Mouse (Mus musculus) hindbrain, embryonic 11.5 days (tissue): ENCODE results near the gene Fastk. TPM values are rescaled to one million over a fixed set of nuclear protein-coding genes. Genes with fewer than 3 reads are reported as not detected.

Source experiments
- ATAC-seq: fragments of 200-750 bp; cut with Nextera tagmentation; 2 replicates; pipeline ENCODE4 v1.8.0; 2017; ENCODE audit warnings: mild to moderate bottlenecking, moderate TSS enrichment, moderate library complexity; ENCODE audit not compliant: low FRiP score
- DNase-seq: peaks from one replicate; pipeline ENCODE4 v3.0.0-alpha.2; 2015; ENCODE audit warnings: low spot score
- H3K27ac ChIP-seq: fragments of 300-500 bp; sonication (generic); 2 replicates; pipeline ENCODE4 v1.5.1; 2014; ENCODE audit warnings: mild to moderate bottlenecking, low read depth, low read length
- H3K27me3 ChIP-seq: fragments of 300-500 bp; sonication (generic); 2 replicates; pipeline ENCODE4 v1.6.1; 2014; ENCODE audit warnings: mild to moderate bottlenecking, low read length, moderate library complexity, mixed read lengths; ENCODE audit not compliant: control insufficient read depth, insufficient read depth
- H3K36me3 ChIP-seq: fragments of 300-500 bp; sonication (generic); 2 replicates; pipeline ENCODE4 v1.6.1; 2014; ENCODE audit warnings: mild to moderate bottlenecking, low read length, moderate library complexity, mixed read lengths; ENCODE audit not compliant: control insufficient read depth, insufficient read depth
- H3K4me1 ChIP-seq: fragments of 300-500 bp; sonication (generic); replicated peaks from 2 replicates; pipeline ENCODE4 v1.6.1; 2014; ENCODE audit warnings: low read length, mixed read lengths; ENCODE audit not compliant: control insufficient read depth, insufficient read depth
- H3K4me2 ChIP-seq: fragments of 300-500 bp; sonication (generic); replicated peaks from 2 replicates; pipeline ENCODE4 v1.6.1; 2014; ENCODE audit warnings: mild to moderate bottlenecking, low read depth, low read length
- H3K4me3 ChIP-seq: fragments of 300-500 bp; sonication (generic); 2 replicates; pipeline ENCODE4 v1.5.1; 2014; ENCODE audit warnings: low read depth, low read length
- H3K9ac ChIP-seq: fragments of 300-500 bp; sonication (generic); 2 replicates; pipeline ENCODE4 v1.6.1; 2014; ENCODE audit warnings: low read depth, low read length
- H3K9me3 ChIP-seq: fragments of 300-500 bp; sonication (generic); 2 replicates; pipeline ENCODE4 v1.6.1; 2016; ENCODE audit warnings: low read length; ENCODE audit not compliant: control insufficient read depth
- WGBS: fragments of 180-500 bp; shearing (Covaris S2); extraction: QIAGEN DNeasy Blood & Tissue Kit; methylation state at CpG from one replicate; pipeline ENCODE4 v1.1.7; 2014; 5-methylcytosine and 5-hydroxymethylcytosine counted together
- polyA plus RNA-seq: library from polyadenylated mRNA; unstranded; fragments of >200 nt; fragmentation: Nextera tagmentation; extraction: Ambion mirVana; gene quantifications from 2 replicates; pipeline ENCODE4 v1.2.1, GENCODE M21; 2014

Gene Fastk
- polyA plus RNA-seq, 1 experiment from 2014 or later: 86.7 TPM

DNA sequence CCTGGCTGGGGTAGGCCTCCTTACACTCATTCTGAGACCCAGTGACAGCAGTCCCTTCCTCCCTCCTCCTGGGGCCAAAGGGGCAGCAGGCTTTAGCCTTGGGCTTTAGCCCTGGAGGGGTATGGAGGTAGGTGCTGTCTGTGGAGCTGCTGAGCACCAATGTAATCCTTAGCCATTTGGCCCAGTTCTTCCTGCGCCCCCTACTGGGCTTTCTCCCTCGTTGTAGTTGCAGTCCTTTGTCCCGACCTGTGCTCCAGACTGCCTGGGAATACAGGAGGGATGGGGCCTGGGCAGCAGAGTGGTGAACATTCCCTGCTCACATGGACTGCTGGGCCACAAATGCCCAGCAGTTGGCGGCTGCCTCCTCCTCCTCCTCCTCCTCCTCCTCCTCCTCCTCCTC is 36.6 kb upstream of the Fastk start:
- WGBS: 8% methylated on average over 3 of the region's 4 CpGs
- Histone ChIP-seq H3K27ac (no peak overlapping the region), H3K36me3 (peaks cover 7% of the 10 kb centered on the region; the same call in 1 of the 2 replicates), H3K4me2 (no peak overlapping the region), H3K27me3 (no peaks in the 10 kb centered on the region; the same call in 1 of the 2 replicates), H3K4me3 (no peak overlapping the region), H3K4me1 (peaks cover 33% of the 10 kb centered on the region), H3K9ac (no peak overlapping the region), H3K9me3 (no peaks in the 10 kb centered on the region)
- DNase-seq (peak; percentile 92), ATAC-seq (peak; percentile 39)

DNA sequence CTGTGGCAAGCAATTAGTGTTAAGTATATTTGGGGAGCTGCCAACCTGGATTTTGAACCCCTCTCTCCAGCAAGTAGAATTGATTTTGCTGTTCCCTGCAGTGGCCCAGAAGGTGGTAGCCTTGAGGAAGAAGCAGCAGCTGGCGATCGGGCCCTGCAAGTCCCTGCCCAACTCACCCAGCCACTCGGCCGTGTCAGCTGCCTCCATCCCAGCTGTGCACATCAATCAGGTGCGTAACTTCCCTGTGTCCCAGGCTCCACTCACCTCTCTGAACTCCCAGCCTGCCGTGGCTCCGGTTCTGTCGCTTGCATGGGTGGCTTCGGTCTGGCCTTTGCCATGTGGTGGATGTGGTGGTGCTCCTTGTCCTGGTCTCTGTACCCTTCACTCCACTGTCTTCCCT is 32.8 kb upstream of the Fastk start:
- H3K4me1 ChIP-seq: peaks cover 33% of the 10 kb centered on the region
- H3K27ac ChIP-seq: no peak overlapping the region
- H3K36me3 ChIP-seq: peaks cover 7% of the 10 kb centered on the region; the same call in 1 of the 2 replicates
- DNase-seq: no peak
- H3K9me3 ChIP-seq: no peaks in the 10 kb centered on the region
- no peak overlapping the region for H3K4me2 ChIP-seq
- no peak overlapping the region for H3K9ac ChIP-seq
- no peak for ATAC-seq
- H3K27me3 ChIP-seq: peaks cover 23% of the 10 kb centered on the region
- 87% methylated on average over 9 of the region's 9 CpGs for WGBS
- H3K4me3 ChIP-seq: no peak overlapping the region

DNA sequence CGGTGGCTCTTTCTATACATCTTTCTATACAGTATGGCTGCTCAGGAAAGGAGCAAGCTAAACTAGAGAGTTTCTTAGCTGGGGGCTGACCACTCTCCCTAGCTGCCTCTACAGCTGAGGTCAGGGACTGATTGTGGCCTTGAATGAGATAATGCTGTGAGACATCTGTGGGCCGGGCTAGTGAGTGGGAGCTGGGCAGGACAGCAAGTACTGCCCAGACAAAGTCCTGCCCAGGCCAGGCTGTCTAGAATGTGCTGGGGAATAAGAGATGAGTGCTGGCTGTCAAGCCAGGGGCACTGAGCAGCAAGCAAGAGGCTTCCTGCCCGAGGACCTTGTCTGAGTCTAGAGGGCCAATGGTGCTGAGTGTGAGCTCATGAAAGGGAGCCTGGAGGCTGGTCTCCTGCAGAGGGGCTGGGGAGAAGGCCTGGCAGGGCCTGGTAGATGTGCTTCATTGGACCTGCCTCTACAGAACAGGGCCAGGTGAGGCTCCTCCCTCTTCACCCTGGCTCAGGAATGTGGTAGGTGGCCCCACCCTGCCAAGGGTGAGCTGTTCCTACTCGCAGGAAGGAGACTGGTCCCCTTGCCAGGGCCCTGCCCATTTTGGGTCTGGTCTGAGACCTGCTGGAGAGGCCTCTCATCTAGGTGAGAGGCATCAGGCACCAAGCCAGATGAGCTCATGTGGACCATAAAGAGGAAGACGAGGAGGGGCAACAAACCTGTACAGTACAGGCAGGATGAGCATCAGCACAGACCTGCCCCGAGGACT is 30.6 kb upstream of the Fastk start:
- peaks cover 20% of the 10 kb centered on the region for H3K4me1 ChIP-seq
- WGBS: 84% methylated on average over 6 of the region's 6 CpGs
- no peak overlapping the region for H3K9ac ChIP-seq
- no peak overlapping the region for H3K4me3 ChIP-seq
- H3K27me3 ChIP-seq: peaks cover 26% of the 10 kb centered on the region
- DNase-seq (no peak), ATAC-seq (no peak)
- H3K4me2 ChIP-seq: no peak overlapping the region
- H3K9me3 ChIP-seq: no peaks in the 10 kb centered on the region
- H3K36me3 ChIP-seq: peaks cover 7% of the 10 kb centered on the region; the same call in 1 of the 2 replicates
- H3K27ac ChIP-seq: no peak overlapping the region

DNA sequence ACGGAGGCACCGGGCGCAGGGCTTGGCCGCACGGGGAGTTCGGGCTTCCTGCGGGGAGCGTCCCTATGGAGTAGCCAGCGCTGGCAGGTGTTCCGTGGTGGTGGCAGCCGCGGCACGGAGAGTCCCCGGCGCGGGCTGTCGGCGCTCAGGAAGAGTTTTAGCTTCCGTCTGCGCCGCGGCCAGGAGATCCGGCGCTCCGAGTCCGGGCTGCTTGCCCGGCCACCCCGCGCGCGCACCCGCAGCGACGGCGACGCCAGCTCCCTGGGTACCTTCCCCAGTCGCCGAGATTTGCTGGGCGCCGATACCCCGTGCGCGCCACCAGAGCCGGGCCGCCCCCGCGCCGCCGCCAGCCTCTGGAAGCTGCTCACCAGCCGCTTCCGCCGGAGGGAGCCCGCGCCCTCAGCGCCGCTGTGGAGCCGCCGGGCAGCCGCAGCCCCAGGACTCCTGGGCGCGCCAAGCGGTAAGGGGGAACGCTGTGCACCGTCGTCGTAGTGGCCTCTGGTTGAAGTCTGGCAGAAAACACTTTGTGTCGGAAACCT is 29.7 kb upstream of the Fastk start:
- Histone ChIP-seq H3K4me2 (peak overlapping the region; percentile 78), H3K27me3 (peaks cover 26% of the 10 kb centered on the region), H3K9me3 (no peaks in the 10 kb centered on the region), H3K4me1 (peaks cover 17% of the 10 kb centered on the region), H3K4me3 (peak overlapping the region; percentile 36), H3K9ac (peak overlapping the region; percentile 44; the same call in 1 of the 2 replicates), H3K27ac (no peak overlapping the region), H3K36me3 (peaks cover 2% of the 10 kb centered on the region; the same call in 1 of the 2 replicates)
- 1% methylated on average over 66 of the region's 67 CpGs for WGBS
- peak; percentile 13; the same call in 1 of the 2 replicates for ATAC-seq
- peak; percentile 64 for DNase-seq

DNA sequence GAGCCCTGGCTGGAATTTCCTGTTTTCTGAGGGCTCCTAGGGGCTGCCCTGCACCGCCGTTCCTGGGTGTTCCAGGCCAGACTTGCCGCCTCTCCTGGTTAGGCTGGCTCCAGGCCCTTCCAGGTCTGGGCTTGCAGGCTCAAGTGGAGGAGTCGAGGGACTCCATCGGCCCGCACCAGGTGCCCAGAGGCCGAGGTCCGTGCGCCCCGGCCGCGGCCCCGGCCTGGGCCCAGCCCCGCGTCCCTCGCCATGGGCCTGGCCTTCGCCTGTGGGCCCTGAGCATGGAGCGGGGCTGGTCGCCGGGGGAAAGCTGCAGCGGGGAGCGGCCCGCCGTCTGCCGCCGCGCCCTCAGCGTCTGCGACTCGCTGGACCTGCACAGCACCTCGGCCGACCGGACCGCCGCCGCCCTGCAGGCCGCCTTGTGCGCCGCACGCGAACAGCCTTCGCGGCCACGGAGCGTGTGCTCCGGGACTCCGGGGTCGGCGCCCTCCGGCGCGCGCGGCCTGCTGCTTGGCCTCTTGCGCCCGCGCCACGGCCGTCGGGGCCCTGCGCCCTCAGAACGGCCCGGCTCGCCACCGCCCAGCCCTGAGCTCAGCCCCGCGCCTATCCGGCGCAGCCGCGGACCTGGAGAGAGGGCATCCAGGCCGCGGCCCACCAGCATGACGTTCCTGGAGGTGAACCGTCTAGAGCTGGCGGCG is 29.1 kb upstream of the Fastk start:
- WGBS: under 1% methylated on average over 64 of the region's 77 CpGs
- peaks cover 17% of the 10 kb centered on the region for H3K4me1 ChIP-seq
- no peaks in the 10 kb centered on the region for H3K36me3 ChIP-seq
- H3K27me3 ChIP-seq: peaks cover 26% of the 10 kb centered on the region
- peak overlapping the region; percentile 78 for H3K4me2 ChIP-seq
- H3K9me3 ChIP-seq: no peaks in the 10 kb centered on the region
- peak overlapping the region; percentile 44; the same call in 1 of the 2 replicates for H3K9ac ChIP-seq
- peak overlapping the region; percentile 36 for H3K4me3 ChIP-seq
- peak; percentile 50; the same call in 1 of the 2 replicates for ATAC-seq
- DNase-seq: peak; percentile 57
- H3K27ac ChIP-seq: no peak overlapping the region

DNA sequence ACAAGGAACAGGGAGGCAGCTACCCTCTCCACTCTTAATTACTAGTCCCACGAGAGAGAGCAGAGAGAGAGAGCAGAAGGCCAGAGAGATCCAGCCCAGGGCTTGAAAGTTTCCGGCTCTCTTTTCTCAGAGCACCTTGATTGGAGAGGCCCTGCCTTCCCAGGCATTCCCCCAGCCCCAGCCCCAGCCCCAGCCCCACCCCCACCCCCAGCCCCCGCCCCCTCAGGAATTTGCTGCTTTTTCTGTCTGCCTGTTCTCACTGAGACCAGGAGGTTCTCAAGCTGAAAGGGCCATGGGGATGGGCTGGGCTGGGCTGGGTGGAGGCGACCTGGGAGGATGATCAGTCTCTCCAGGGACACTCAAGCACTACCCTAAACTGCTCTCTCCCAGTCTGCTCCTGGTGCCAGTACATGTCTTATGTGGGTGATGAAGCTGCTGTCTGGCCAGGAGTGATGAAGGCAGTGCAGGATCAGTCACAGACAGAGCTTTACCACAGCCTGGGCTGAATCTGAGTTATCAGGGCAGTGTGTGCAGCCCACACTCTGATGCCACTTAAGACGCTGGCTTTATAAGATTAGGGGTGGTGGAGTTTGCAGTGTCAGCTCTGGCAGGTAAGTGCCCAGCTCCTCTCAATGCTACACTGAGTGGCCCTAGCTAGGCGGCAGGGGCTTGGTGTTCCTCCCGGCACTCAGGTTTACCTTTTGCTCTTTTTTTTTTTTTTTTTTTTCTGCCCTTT is 28.0 kb upstream of the Fastk start:
- H3K9me3 ChIP-seq: no peaks in the 10 kb centered on the region
- WGBS: 18% methylated on average over 7 of the region's 7 CpGs
- no peak overlapping the region for H3K4me2 ChIP-seq
- H3K9ac ChIP-seq: no peak overlapping the region
- no peak overlapping the region for H3K4me3 ChIP-seq
- H3K27ac ChIP-seq: no peak overlapping the region
- H3K36me3 ChIP-seq: no peaks in the 10 kb centered on the region
- H3K4me1 ChIP-seq: peaks cover 17% of the 10 kb centered on the region
- peaks cover 26% of the 10 kb centered on the region for H3K27me3 ChIP-seq
- ATAC-seq (no peak), DNase-seq (no peak)

DNA sequence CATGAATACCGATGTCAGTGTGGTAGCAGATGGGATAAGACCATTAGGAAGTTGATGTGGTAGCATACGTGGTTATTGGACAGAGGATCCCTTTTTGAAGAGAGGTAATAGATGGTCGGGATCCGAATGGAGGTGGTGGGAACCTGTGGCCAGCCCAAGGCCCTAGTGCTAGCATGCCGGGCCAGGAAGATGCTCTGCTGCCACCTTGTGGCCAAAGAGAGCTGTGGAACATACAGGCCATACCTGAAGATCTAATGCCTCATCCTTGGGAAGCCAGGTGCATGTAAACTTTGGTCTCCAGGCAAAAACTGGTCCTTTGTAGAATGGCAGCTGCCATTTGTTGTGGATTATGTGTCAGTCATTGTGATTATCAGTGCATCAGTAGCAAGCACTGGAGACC is 25.5 kb upstream of the Fastk start:
- Histone ChIP-seq H3K4me2 (no peak overlapping the region), H3K9ac (no peak overlapping the region), H3K27ac (no peak overlapping the region), H3K27me3 (peaks cover 25% of the 10 kb centered on the region), H3K36me3 (no peaks in the 10 kb centered on the region), H3K9me3 (no peaks in the 10 kb centered on the region), H3K4me3 (no peak overlapping the region), H3K4me1 (peaks cover 21% of the 10 kb centered on the region)
- DNase-seq: peak; percentile 88
- 15% methylated on average over 5 of the region's 5 CpGs for WGBS
- peak; percentile 26; the same call in 1 of the 2 replicates for ATAC-seq

DNA sequence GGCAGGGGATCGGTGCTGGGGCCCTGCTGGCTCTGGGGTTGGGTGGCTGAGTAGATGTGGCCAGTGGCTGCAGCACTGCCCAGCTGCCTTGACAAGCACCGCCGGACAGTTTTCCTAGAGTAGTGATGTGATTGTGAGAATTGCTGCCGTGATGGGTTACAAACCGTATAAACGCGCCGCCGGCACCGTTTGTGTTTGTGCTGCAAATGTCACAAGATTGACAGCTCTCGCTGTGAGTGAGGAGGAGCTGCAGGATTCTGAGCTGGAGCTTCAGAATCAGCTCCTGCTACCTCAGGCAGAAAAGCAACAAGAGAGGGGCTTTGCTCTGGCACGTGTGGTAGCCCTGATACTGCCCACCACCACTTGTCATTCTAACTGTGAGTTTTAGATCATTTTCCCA is 21.7 kb upstream of the Fastk start:
- 33% methylated on average over 12 of the region's 12 CpGs for WGBS
- Histone ChIP-seq H3K4me2 (no peak overlapping the region), H3K4me1 (0 out of 2 replicates have a peak, but pooled peaks cover 3% of the 10 kb centered on the region), H3K36me3 (no peaks in the 10 kb centered on the region), H3K27me3 (peaks cover 2% of the 10 kb centered on the region; the same call in 1 of the 2 replicates), H3K9ac (no peak overlapping the region; the same call in 1 of the 2 replicates), H3K27ac (no peak overlapping the region), H3K9me3 (no peaks in the 10 kb centered on the region), H3K4me3 (no peak overlapping the region)
- DNase-seq (no peak), ATAC-seq (no peak)
